Mouse (Mus musculus): ENCODE measurements at regions not wholly inside any gene's neighbourhood (a gene's known extent, or its start where the extent isn't known, plus 50 kb on each side); places are given as distances from the start of the nearest gene placed in this dataset.

- TF ChIP-seq CTCF (IDR thresholded peaks at IDR 0.05; ENCODE audit: extremely low read depth, insufficient read depth, insufficient read length, insufficient replicate concordance): no peak
- TF ChIP-seq POLR2A (IDR thresholded peaks at IDR 0.05; ENCODE audit: low read depth, low read length): no peak; the same call in 1 of the 2 replicates
These were observed 52.2 kb upstream of the 4930523C07Rik start for GRCm38 (mm10) chr1:159991734-159992565.
